Mouse (Mus musculus) midbrain, postnatal 0 days (tissue): ENCODE measurements around the gene Tacc2. TPM values are rescaled to one million over a fixed set of nuclear protein-coding genes. Genes with fewer than 3 reads are reported as not detected.
A peak's percentile ranks its signal among the peaks of the same experiment; 100 is the strongest.

Experiments
- ATAC-seq: fragments of 200-750 bp; cut with Nextera tagmentation; 2 replicates; pipeline ENCODE4 v1.8.0; 2017; ENCODE audit warnings: moderate number of reproducible peaks, mild to moderate bottlenecking, moderate TSS enrichment, moderate library complexity; ENCODE audit not compliant: low FRiP score
- DNase-seq: peaks from one replicate; pipeline ENCODE4 v3.0.0-alpha.2; 2015; ENCODE audit warnings: low spot score
- H3K27ac ChIP-seq: fragments of 300-500 bp; sonication (generic); 2 replicates; pipeline ENCODE4 v1.5.1; 2014; ENCODE audit warnings: low read depth, mild to moderate bottlenecking, low read length, mixed read lengths
- H3K27me3 ChIP-seq: fragments of 300-500 bp; sonication (generic); 2 replicates; pipeline ENCODE4 v1.6.1; 2014; ENCODE audit warnings: low read length, control low read depth, mixed read lengths; ENCODE audit not compliant: insufficient read depth
- H3K36me3 ChIP-seq: fragments of 300-500 bp; sonication (generic); 2 replicates; pipeline ENCODE4 v1.6.1; 2014; ENCODE audit warnings: low read length, control low read depth, mixed read lengths; ENCODE audit not compliant: insufficient read depth
- H3K4me1 ChIP-seq: fragments of 300-500 bp; sonication (generic); 2 replicates; pipeline ENCODE4 v1.6.1; 2014; ENCODE audit warnings: mild to moderate bottlenecking, control low read depth, antibody characterized with exemption, low read length, mixed read lengths; ENCODE audit not compliant: insufficient read depth
- H3K4me2 ChIP-seq: fragments of 300-500 bp; sonication (generic); 2 replicates; pipeline ENCODE4 v1.6.1; 2014; ENCODE audit warnings: low read depth, mild to moderate bottlenecking, low read length, mixed read lengths; ENCODE audit not compliant: poor library complexity, severe bottlenecking
- H3K4me3 ChIP-seq: fragments of 300-500 bp; sonication (generic); 2 replicates; pipeline ENCODE4 v1.5.1; 2014; ENCODE audit warnings: low read depth, mild to moderate bottlenecking, low read length, moderate library complexity
- H3K9ac ChIP-seq: fragments of 300-500 bp; sonication (generic); replicated peaks from 2 replicates; pipeline ENCODE4 v1.6.1; 2014; ENCODE audit warnings: mild to moderate bottlenecking, low read length, moderate library complexity, mixed read lengths; ENCODE audit not compliant: poor library complexity, severe bottlenecking
- H3K9me3 ChIP-seq: fragments of 300-500 bp; sonication (generic); 2 replicates; pipeline ENCODE4 v1.6.1; 2016; ENCODE audit warnings: low read length, control low read depth
- CTCF ChIP-seq: IDR thresholded peaks from 2 replicates; pipeline ENCODE4 v1.5.1; 2016; ENCODE audit warnings: antibody characterized with exemption, mild to moderate bottlenecking
- WGBS: fragments of 180-500 bp; shearing (Covaris S2); extraction: QIAGEN DNeasy Blood & Tissue Kit; methylation state at CpG from one replicate; pipeline ENCODE4 v1.1.7; 2014; 5-methylcytosine and 5-hydroxymethylcytosine counted together
- polyA plus RNA-seq: library from polyadenylated mRNA; unstranded; fragments of >200 nt; fragmentation: Nextera tagmentation; extraction: Ambion mirVana; gene quantifications from 2 replicates; pipeline ENCODE4 v1.2.1, GENCODE M21; 2015
- total RNA-seq: library from RNA; depleted of rRNA; stranded (reverse); fragments of >200 nt; gene quantifications from 2 replicates; pipeline ENCODE4 v1.2.3, GENCODE M21; 2014

Tacc2 gene
- total and polyA plus RNA-seq, 2 experiments from 2014 or later, result 54.8 to 55.9 TPM

GRCm38 (mm10) chr7:130716989-130717388 lies 139.8 kb downstream of the Tacc2 start:
- peaks cover 8% of the 10 kb centered on the region; the same call in 1 of the 2 replicates for H3K4me1 ChIP-seq
- TF ChIP-seq CTCF, result no peak
- 93% methylated on average over 6 of the region's 6 CpGs for WGBS

GRCm38 (mm10) chr7:130719931-130720598 lies 142.8 kb downstream of the Tacc2 start:
- Histone ChIP-seq H3K36me3 (peaks cover 11% of the 10 kb centered on the region; the same call in 1 of the 2 replicates), H3K4me1 (peaks cover 8% of the 10 kb centered on the region; the same call in 1 of the 2 replicates), H3K27me3 (no peaks in the 10 kb centered on the region), H3K4me2 (0 out of 2 replicates have a peak overlapping the region, but pooled peaks have one; percentile 15), H3K4me3 (no peak overlapping the region), H3K27ac (peak overlapping the region; percentile 55; the same call in 1 of the 2 replicates), H3K9ac (peak overlapping the region; percentile 39; the same call in 1 of the 2 replicates), H3K9me3 (no peaks in the 10 kb centered on the region)
- no peak for ATAC-seq
- 7% methylated on average over 16 of the region's 16 CpGs for WGBS
- no peak for TF ChIP-seq CTCF
- DNase-seq, result no peak

More at GRCm38 (mm10) chr7:130716989-130717388, 139.8 kb downstream of the Tacc2 start:
- H3K9ac ChIP-seq, result no peak overlapping the region
- ATAC-seq, result no peak
- H3K27me3 ChIP-seq, result no peaks in the 10 kb centered on the region
- no peak overlapping the region for H3K4me3 ChIP-seq
- H3K36me3 ChIP-seq, result peaks cover 11% of the 10 kb centered on the region; the same call in 1 of the 2 replicates
- no peaks in the 10 kb centered on the region for H3K9me3 ChIP-seq
- no peak for DNase-seq
- no peak overlapping the region for H3K4me2 ChIP-seq
- H3K27ac ChIP-seq, result no peak overlapping the region

GRCm38 (mm10) chr7:130720646-130721335 lies 143.6 kb downstream of the Tacc2 start:
- ATAC-seq, result no peak
- Histone ChIP-seq H3K4me3 (no peak overlapping the region), H3K36me3 (peaks cover 11% of the 10 kb centered on the region; the same call in 1 of the 2 replicates), H3K27ac (peak overlapping the region; percentile 55; the same call in 1 of the 2 replicates), H3K9ac (no peak overlapping the region), H3K4me2 (no peak overlapping the region), H3K27me3 (no peaks in the 10 kb centered on the region), H3K4me1 (peaks cover 8% of the 10 kb centered on the region; the same call in 1 of the 2 replicates), H3K9me3 (no peaks in the 10 kb centered on the region)
- WGBS, result 49% methylated on average over 9 of the region's 9 CpGs
- TF ChIP-seq CTCF, result no peak
- DNase-seq, result no peak

- Histone ChIP-seq H3K27ac (no peak overlapping the region), H3K36me3 (peaks cover 17% of the 10 kb centered on the region), H3K9me3 (no peaks in the 10 kb centered on the region), H3K9ac (no peak overlapping the region), H3K4me2 (no peak overlapping the region), H3K4me1 (no peaks in the 10 kb centered on the region), H3K4me3 (no peak overlapping the region), H3K27me3 (no peaks in the 10 kb centered on the region)
- DNase-seq (no peak), ATAC-seq (no peak)
- WGBS, result 88% methylated on average over 3 of the region's 3 CpGs
- no peak for TF ChIP-seq CTCF
Observed at GRCm38 (mm10) chr7:130726185-130726584, 148.9 kb downstream of the Tacc2 start.

- H3K4me1 ChIP-seq, result no peaks in the 10 kb centered on the region
- peaks cover 17% of the 10 kb centered on the region for H3K36me3 ChIP-seq
- no peak for TF ChIP-seq CTCF
- H3K9me3 ChIP-seq, result no peaks in the 10 kb centered on the region
- H3K27ac ChIP-seq, result no peak overlapping the region
- DNase-seq, result no peak
- H3K4me2 ChIP-seq, result no peak overlapping the region
- H3K27me3 ChIP-seq, result no peaks in the 10 kb centered on the region
- no peak overlapping the region for H3K9ac ChIP-seq
- H3K4me3 ChIP-seq, result no peak overlapping the region
- 77% methylated on average over 8 of the region's 8 CpGs for WGBS
- no peak for ATAC-seq
Observed at GRCm38 (mm10) chr7:130726724-130727422, 149.6 kb downstream of the Tacc2 start.
